Mouse (Mus musculus): ENCODE measurements around the gene Zfpl1.
"Not testable (repeated sequence)": the region's sequence is repeated elsewhere in the genome, so short reads cannot be mapped to it uniquely, and the experiment has no call there.

The Zfpl1 gene

DNA sequence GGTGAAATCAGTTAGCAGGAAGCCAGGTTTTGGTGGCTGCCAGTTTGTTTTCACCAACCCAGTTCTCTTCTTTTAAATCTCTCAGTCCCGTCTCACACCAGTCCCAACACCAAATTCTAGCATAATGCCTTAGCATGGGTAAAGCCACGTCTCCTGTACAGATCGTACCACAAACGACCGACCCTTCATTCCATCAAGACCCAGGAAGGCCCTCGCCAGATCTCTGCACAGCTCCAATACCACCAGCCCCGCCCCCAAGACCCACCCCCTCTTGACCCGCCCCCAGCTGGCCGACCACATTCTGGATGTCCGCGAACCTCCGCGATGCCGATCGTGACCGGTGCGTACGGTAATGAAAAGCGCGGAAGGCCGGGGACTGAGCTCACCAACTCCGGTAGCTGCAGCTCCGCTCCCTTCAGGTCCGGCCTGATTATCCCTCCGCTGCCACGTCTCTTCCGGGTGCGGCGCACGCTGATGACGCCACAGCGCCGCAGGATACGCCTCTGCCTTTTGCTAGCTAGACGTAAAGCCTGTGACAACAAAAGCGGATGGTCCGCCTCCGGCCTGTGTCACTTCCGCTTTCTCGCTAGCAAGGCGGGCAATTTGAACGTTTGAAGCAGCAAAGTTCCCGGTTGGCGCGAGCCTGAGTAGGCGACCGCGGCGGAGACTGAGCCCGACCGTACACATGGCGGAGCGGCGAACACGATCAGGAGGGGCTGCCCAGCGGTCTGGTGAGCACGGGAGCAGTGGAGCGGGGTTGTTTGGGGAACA lies at the start of gene Zfpl1, which contains the start of gene Cdca5:
Gene Zfpl1 (minus strand): TSS at position 479 of the 771 bp plus-strand sequence.
Gene Cdca5 (plus strand): TSS at position 506 of the 771 bp plus-strand sequence.
- peak; percentile 95 for DNase-seq

DNA sequence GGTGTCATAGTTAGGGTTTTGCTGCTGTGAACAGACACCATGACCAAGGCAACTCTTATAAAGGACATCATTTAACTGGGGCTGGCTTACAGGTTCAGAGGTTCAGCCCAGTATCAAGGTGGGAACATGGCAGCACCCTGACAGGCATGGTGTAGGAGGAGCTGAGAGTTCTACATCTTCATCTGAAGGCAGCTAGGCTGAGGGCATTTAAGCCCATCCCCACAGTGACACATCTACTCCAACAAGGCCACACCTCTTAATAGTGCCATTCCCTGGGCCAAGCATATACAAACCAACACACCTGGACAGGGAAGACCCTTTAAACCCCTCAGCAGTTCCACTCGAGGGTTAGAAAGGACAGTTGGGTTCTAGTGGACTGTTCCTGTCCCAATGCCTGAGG lies 48.4 kb upstream of the Zfpl1 start:
- DNase-seq, result not testable (repeated sequence)

DNA sequence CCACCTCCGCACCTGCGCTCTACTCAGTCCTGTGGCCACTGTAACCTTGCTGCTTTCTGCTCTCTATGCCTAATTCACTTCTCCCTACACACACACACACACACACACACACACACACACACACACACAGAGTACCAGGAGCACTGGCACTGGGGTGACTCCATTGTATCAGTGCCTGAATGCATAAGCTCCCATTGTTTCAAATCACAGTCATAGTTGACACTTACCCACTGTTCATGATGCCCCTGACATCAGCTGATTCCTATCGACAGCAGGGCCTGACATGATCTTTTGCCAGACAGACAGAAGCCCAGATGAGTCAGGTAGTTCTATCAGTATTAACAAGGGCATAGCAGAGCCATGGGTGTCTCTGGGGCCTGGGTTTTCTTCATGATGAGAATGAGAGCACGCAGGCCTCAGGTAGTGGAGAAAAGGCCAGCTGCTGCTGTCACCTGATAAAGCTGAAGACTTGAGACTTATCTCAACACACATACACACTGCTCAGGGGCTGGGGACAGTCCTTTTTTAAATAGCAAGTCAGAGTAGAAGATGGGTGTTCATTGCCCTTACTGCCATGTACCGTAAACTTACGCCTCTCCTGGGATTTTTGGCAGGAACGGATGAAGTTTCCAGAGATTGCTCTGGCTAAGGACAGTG lies 47.5 kb upstream of the Zfpl1 start:
- DNase-seq, result no peak

DNA sequence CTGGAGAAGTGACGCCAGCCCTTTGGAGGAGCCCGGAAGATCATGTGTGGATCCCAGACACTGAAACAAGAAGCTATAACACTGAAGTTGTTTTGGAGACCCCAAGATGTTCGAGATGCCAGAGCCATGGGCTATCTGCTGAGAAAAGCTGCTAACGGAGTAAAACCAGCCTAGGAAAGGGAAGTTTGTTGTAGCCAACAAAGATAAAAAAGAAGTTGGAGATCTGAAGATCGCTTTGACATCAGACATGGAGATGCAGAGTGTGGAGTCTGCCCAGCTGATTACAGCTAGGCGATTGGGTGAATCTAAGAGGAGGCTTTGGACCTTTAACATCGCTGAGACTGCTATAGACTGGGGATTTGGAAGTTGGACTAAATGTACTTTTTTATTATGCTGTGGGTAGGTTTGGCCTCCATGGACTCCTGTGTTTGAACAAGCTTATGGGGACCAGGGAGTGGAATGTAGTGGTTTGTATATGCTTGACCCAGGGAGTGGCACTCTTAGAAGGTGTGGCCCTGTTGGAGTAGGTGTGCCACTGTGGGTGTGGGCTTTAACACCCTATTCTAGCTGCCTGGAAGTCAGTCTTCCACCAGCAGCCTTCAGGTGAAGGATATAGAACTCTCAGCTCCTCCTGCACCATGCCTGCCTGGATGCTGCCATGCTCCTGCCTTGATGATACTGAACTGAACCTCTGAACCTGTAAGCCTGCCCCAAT lies 45.8 kb upstream of the Zfpl1 start:
- DNase-seq, result not testable (repeated sequence)

GRCm38 (mm10) chr19:6127760-6128341 lies 43.1 kb upstream of the Zfpl1 start, which contains the start of gene Snx15:
Gene Snx15 (minus strand): TSS chr19:6128304.
- peak; percentile 93 for DNase-seq

GRCm38 (mm10) chr19:6126789-6127580 lies 42.2 kb upstream of the Zfpl1 start:
- no peak for DNase-seq

DNA sequence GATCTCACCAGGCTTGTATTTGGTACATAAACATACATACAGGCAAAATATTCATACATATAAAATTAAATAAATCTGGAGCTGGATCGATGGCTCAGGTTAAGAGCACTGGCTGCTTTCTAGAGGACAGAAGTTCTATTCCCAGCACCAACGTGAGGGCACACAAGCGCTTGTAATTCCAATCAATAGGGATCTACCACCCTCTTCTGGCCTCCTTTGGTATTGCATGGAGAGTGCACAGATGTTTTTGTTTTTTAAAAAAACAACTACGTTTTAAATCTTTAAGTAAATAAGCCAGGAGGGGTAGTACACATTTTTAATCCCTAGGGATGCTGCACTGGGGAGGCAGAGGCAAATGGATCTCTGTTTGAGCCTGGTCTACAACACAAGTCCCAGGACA lies 41.5 kb upstream of the Zfpl1 start:
- DNase-seq, result no peak

- no peak for DNase-seq
Measured at GRCm38 (mm10) chr19:6124898-6125297, 40.1 kb upstream of the Zfpl1 start.

DNA sequence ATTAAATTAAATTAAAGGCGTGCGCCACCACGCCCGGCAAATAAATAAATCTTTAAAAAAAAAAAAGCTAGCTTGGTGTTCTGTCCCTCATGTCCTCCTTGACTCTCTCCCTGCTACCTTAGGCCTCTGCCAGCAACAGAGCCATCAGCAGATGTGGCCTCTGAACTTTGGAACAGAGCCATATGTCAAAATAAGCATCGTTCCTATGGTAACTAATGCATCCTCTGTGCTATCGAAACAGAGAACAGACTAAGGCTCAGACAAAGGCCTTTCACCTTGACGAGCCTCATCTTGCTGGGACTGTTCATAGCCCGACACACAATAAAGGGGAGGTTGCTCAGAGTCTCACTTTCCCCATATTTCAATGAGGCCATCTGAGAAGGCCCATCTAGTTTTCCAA lies 38.6 kb upstream of the Zfpl1 start:
- no peak for DNase-seq

DNA sequence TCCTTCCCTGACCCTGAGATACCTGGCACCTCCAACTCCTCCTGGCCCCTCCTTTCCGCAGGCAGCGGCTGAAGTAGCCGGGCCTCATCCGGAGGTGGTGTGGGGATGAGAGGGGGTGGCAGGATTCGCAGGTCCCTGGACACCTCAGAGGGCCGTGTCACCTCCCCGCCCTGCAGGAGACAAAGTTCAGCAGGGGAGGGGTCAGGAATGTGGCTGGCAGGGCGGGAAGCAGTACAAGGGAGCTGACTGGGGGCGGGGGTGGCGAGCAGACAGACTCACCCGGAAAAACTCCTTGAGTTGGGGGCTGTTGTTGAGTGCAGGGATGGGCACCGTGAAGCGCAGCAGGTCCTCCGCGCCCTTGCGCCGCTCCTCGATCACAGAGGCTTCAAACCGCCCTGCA lies 37.0 kb upstream of the Zfpl1 start:
- DNase-seq, result no peak

- DNase-seq, result no peak
Measured at GRCm38 (mm10) chr19:6118677-6119185, 34.0 kb upstream of the Zfpl1 start.

DNA sequence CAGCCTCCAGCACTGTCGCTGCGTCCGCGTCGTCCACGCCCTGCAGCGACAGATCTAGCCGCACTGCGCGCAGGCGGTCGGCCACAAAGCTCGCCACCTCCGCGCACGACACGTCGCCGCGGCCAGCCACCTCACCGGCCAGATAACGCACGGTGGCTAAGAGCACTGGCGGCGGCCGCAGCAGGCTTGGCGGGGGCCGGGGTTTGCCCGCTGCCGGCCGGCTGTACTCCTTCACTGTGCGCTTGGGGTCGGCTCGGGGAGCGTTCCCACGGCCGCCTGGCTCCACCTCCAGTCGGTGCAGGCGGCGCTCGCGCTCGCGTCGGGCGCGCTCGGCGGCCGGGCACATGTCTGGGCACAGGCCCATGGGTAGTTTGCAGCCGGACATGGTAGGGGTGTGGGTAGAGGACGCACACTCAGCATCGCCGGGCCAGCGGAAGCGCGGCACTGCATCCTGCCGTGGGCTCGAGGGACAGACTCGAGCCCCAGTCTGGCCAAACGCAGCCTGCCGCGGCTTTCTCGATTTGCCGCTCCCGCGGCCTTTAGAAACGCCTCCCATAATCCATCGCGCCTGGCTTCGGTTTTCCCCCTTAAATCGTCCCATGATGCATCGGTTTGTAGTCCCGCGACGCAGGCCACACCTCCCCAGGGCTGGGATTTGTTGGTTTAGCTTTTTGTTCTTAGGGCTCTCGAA lies 33.4 kb upstream of the Zfpl1 start, which contains the start of gene Sac3d1:
Gene Sac3d1 (minus strand): TSS at position 665 of the 691 bp plus-strand sequence.
- DNase-seq, result peak; percentile 89

DNA sequence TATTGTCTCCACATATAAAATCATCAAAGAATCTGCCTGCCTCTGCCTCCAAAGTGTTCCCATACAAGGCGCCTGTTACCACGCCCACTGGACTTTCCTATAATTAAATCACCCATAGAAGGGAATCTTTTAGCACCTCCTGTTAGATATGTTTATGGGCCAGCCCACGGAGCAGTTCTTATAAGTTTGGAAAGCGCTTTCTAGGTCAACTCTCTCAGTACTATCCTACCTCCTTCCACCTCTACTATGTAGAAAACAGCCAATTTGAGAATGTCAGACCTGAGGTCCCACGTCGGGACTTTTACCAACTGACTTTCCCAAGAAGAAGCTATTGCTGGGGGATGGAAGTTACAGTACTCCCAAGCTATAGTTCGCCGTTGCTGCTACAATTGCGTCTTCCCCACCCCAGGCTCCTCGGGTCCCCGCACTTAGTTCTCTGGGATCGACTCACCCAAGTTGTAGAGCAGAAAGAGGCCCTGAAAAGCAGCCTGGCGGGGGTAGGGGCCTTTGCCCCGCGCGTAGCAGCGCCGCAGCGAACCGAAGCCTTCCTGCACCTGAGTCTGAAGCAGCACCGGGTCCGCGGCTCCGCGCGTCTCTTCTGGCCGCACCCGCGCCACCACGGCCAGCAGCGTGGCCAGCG lies 32.7 kb upstream of the Zfpl1 start:
- DNase-seq, result no peak

GRCm38 (mm10) chr19:6116113-6116850 lies 31.5 kb upstream of the Zfpl1 start:
- no peak for DNase-seq

GRCm38 (mm10) chr19:6113116-6113515 lies 28.4 kb upstream of the Zfpl1 start:
- no peak for DNase-seq

DNA sequence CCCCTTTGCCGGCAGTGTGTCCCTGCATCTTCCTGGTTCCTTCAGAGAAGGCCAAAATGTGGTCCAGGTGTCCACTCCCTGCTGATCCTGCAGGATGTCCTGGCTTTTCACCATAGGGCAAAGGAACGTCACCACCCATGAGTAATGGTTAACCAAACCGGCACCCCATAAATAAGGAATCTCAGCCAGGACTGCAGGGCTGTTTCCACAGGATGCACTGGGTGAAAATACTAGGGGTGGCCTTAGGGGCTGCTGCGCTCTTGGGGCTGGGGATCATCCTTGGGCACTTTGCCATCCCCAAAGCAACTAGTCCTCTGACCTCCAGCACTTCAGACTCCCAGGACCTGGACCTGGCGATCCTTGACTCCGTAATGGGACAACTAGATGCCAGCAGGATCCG lies 20.8 kb upstream of the Zfpl1 start, which contains the start of gene Naaladl1:
Gene Naaladl1 (plus strand): TSS at position 197 of the 400 bp plus-strand sequence.
- DNase-seq, result no peak

DNA sequence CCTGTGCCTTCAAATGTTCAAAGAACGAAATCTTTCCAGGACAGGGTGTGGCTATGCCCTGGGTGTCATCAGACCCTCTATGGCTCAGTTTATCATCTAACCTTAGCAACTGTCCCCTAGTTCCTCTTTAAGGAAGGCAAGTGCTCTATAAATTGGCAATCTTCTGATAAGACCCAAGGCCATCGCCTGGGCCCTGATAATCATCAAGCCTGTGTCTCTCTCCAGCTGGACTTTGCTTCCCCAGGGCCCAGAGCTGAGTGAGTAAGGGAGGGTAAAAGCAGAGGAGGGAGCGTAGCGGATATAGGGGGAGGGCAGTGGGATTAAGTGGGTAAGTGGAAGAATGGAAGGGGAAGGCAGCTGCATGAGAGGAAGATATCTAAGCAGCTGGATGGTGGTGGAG lies 19.7 kb upstream of the Zfpl1 start:
- no peak for DNase-seq

GRCm38 (mm10) chr19:6102169-6102853 lies 17.6 kb upstream of the Zfpl1 start:
- DNase-seq, result no peak

DNA sequence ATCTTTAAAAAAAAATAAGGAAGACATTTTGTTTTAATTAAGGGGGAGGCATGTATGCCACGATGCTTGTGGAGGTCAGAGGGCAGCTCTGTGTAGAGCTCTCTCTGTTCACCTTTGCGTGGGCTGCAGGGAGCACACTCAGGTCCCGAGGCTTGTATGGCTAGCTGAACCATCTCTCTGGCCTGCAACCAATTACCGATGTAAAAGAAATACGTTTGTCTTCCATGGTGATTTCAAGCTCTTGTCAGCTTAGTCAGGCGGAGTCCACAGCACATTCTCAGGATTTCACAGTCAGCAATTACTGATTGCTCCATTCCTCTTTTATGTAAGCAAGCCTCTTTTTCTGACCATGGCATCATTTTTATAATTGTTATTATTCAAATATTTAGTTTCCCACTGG lies 16.4 kb upstream of the Zfpl1 start:
- no peak for DNase-seq
